ENCODE assay signal across 8 mouse cellular contexts in the genomic region with DNA sequence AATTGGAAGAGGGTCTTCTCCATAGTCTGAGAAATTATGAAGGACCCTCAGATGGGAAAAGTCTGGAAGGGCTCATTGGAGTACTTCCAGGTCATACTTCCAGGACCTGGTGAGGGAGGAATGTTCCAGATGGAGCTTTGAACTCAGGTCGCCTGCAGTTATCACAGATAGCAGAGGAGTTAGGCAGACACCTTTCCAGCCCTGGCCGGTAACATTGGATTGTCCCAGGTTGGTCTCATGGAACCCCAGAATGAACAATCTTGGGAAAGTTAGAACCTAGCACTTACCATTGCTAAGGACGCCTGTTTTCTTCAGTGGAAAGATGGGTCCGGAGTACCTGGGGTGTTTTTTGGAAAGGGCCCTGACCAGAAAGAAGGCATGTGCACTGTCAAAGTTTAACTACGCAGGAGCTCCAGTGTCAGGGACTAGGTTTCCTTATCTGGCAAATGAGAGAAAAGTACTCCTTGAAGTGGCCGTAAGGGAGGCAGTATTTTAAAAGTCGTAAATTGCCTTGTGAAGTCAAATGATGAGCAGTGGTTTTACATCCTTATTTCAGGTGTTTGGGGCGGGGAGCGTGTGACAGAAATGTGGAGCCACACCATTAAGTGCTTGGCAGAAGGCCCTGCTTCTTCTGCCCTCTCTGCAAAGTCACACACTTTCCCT. TPM values are rescaled to one million over a fixed set of nuclear protein-coding genes. Genes with fewer than 3 reads are reported as not detected.
DNase-seq lines count a peak whose midpoint lies in the region; ATAC-seq and TF ChIP-seq lines count a peak whose summit lies in the region.

No protein-coding gene starts in this region.

- no peak for TF ChIP-seq POLR2A in limb, embryonic 14.5 days (IDR thresholded peaks at IDR 0.05; ENCODE audit: borderline replicate concordance, extremely low read depth, insufficient read depth, insufficient read length)

- H3K4me1 ChIP-seq in kidney, embryonic 14.5 days (ENCODE audit: control insufficient read depth, insufficient read depth, low read length): peaks cover 14% of the 10 kb centered on the region
- peaks cover 21% of the 10 kb centered on the region for H3K4me1 ChIP-seq in forebrain, embryonic 13.5 days
- peaks cover 11% of the 10 kb centered on the region for H3K4me1 ChIP-seq in limb, embryonic 14.5 days (ENCODE audit: control insufficient read depth, insufficient read depth, low read length)
- H3K4me1 ChIP-seq in neural tube, embryonic 13.5 days (replicated peaks): peaks cover 13% of the 10 kb centered on the region

- peaks cover 33% of the 10 kb centered on the region for H3K36me3 ChIP-seq in kidney, embryonic 14.5 days (ENCODE audit: control insufficient read depth, insufficient read depth, low read length)
- H3K36me3 ChIP-seq in forebrain, embryonic 13.5 days (ENCODE audit: poor library complexity, severe bottlenecking): peaks cover 23% of the 10 kb centered on the region
- H3K36me3 ChIP-seq in limb, embryonic 14.5 days (ENCODE audit: control insufficient read depth, insufficient read depth, low read length): peaks cover 30% of the 10 kb centered on the region
- peaks cover 17% of the 10 kb centered on the region for H3K36me3 ChIP-seq in neural tube, embryonic 13.5 days

- WGBS in kidney, embryonic 14.5 days: 37% methylated on average over 9 of the region's 9 CpGs
- WGBS in forebrain, embryonic 13.5 days: 64% methylated on average over 9 of the region's 9 CpGs
- whole genome bisulfite sequencing in limb, embryonic 14.5 days: 50% methylated on average over 9 of the region's 9 CpGs
- WGBS in neural tube, embryonic 13.5 days: 56% methylated on average over 9 of the region's 9 CpGs

- peak overlapping the region; percentile 67; the same call in 1 of the 2 replicates for H3K9ac ChIP-seq in kidney, embryonic 14.5 days (ENCODE audit: low read depth, low read length)
- H3K9ac ChIP-seq in forebrain, embryonic 13.5 days: peak overlapping the region; percentile 77
- peak overlapping the region; percentile 84 for H3K9ac ChIP-seq in limb, embryonic 14.5 days (ENCODE audit: low read depth, low read length, severe bottlenecking)
- H3K9ac ChIP-seq in neural tube, embryonic 13.5 days: peak overlapping the region; percentile 75

- no peak for ATAC-seq in kidney, embryonic 14.5 days (ENCODE audit: low FRiP score, low TSS enrichment)
- ATAC-seq in forebrain, embryonic 13.5 days: no peak
- no peak for ATAC-seq in limb, embryonic 14.5 days (ENCODE audit: low FRiP score, low read depth)
- no peak for ATAC-seq in neural tube, embryonic 13.5 days (ENCODE audit: low read depth)

- no peaks in the 10 kb centered on the region for H3K9me3 ChIP-seq in kidney, embryonic 14.5 days (ENCODE audit: control insufficient read depth, low read length)
- H3K9me3 ChIP-seq in forebrain, embryonic 13.5 days (replicated peaks): no peaks in the 10 kb centered on the region
- H3K9me3 ChIP-seq in limb, embryonic 14.5 days (ENCODE audit: control insufficient read depth, low read length): no peaks in the 10 kb centered on the region
- no peaks in the 10 kb centered on the region for H3K9me3 ChIP-seq in neural tube, embryonic 13.5 days

- no peaks in the 10 kb centered on the region for H3K27me3 ChIP-seq in kidney, embryonic 14.5 days (ENCODE audit: control insufficient read depth, insufficient read depth, low read length)
- H3K27me3 ChIP-seq in forebrain, embryonic 13.5 days: 0 out of 2 replicates have a peak, but pooled peaks cover 3% of the 10 kb centered on the region
- no peaks in the 10 kb centered on the region for H3K27me3 ChIP-seq in limb, embryonic 14.5 days (ENCODE audit: control insufficient read depth, insufficient read depth, low read length)
- H3K27me3 ChIP-seq in neural tube, embryonic 13.5 days: 0 out of 2 replicates have a peak, but pooled peaks cover 6% of the 10 kb centered on the region

- peak overlapping the region; percentile 66 for H3K4me3 ChIP-seq in kidney, embryonic 14.5 days (ENCODE audit: low read length)
- H3K4me3 ChIP-seq in forebrain, embryonic 13.5 days: peak overlapping the region; percentile 68
- H3K4me3 ChIP-seq in limb, embryonic 14.5 days (replicated peaks; ENCODE audit: low read length): peak overlapping the region; percentile 77
- H3K4me3 ChIP-seq in neural tube, embryonic 13.5 days: peak overlapping the region; percentile 71

- peak overlapping the region; percentile 74 for H3K4me2 ChIP-seq in kidney, embryonic 14.5 days (replicated peaks; ENCODE audit: low read depth, low read length)
- peak overlapping the region; percentile 84 for H3K4me2 ChIP-seq in forebrain, embryonic 13.5 days
- peak overlapping the region; percentile 63 for H3K4me2 ChIP-seq in limb, embryonic 14.5 days (replicated peaks; ENCODE audit: low read depth, low read length, severe bottlenecking)
- peak overlapping the region; percentile 74 for H3K4me2 ChIP-seq in neural tube, embryonic 13.5 days

- no peak for DNase-seq in kidney, postnatal 10 days
- DNase-seq in limb, embryonic 14.5 days (ENCODE audit: low spot score): no peak
- no peak for DNase-seq in layer of hippocampus, postnatal 10 days (ENCODE audit: low spot score in 2 of 2)
- no peak for DNase-seq in ovary, postnatal 36 days (ENCODE audit: low spot score)
- DNase-seq in T-cell, adult 2 months (ENCODE audit: low spot score): no peak

- no peak overlapping the region for H3K27ac ChIP-seq in kidney, embryonic 14.5 days (ENCODE audit: low read depth, low read length)
- H3K27ac ChIP-seq in forebrain, embryonic 13.5 days: no peak overlapping the region
- no peak overlapping the region for H3K27ac ChIP-seq in limb, embryonic 14.5 days (replicated peaks; ENCODE audit: low read depth, low read length)
- no peak overlapping the region; the same call in 1 of the 2 replicates for H3K27ac ChIP-seq in neural tube, embryonic 13.5 days (replicated peaks)

RNA-seq across cellular contexts. Expression of a gene that starts 1.1 kb away (rescaled TPM):
- polyA plus RNA-seq in kidney, embryonic 14.5 days (2014; fragmentation: Nextera tagmentation; extraction: Ambion mirVana): 88.3 and 112 TPM in 2 replicates
- 47.9 and 50.3 TPM in 2 replicates for polyA plus RNA-seq in forebrain, embryonic 13.5 days (2015; fragmentation: Nextera tagmentation; extraction: Ambion mirVana)
- polyA plus RNA-seq in limb, embryonic 14.5 days (2012; rRNA removed): 35.9 and 49.2 TPM in 2 replicates
- 68.6 and 70.9 TPM in 2 replicates for polyA plus RNA-seq in limb, embryonic 14.5 days (2014; fragmentation: Nextera tagmentation; extraction: Ambion mirVana)
- 33.2 and 41.5 TPM in 2 replicates for polyA plus RNA-seq in neural tube, embryonic 13.5 days (2015; fragmentation: Nextera tagmentation; extraction: Ambion mirVana)
- 10 to 100 TPM; 48.2 to 51.6 TPM for total RNA-seq in layer of hippocampus, postnatal 10 days (2021)

RNA-seq across cellular contexts. Expression of a gene that starts 25.8 kb away (rescaled TPM):
- 265 and 309 TPM in 2 replicates for polyA plus RNA-seq in kidney, embryonic 14.5 days (2014; fragmentation: Nextera tagmentation; extraction: Ambion mirVana)
- 318 and 344 TPM in 2 replicates for polyA plus RNA-seq in forebrain, embryonic 13.5 days (2015; fragmentation: Nextera tagmentation; extraction: Ambion mirVana)
- polyA plus RNA-seq in limb, embryonic 14.5 days (2012; rRNA removed): 102 and 125 TPM in 2 replicates
- 234 and 242 TPM in 2 replicates for polyA plus RNA-seq in limb, embryonic 14.5 days (2014; fragmentation: Nextera tagmentation; extraction: Ambion mirVana)
- 261 and 272 TPM in 2 replicates for polyA plus RNA-seq in neural tube, embryonic 13.5 days (2015; fragmentation: Nextera tagmentation; extraction: Ambion mirVana)
- 10 to 100 TPM; 80.0 to 83.5 TPM for total RNA-seq in layer of hippocampus, postnatal 10 days (2021)

RNA-seq across cellular contexts. Expression of a gene that starts 40.7 kb away (rescaled TPM):
- polyA plus RNA-seq in kidney, embryonic 14.5 days (2014; fragmentation: Nextera tagmentation; extraction: Ambion mirVana): not detected in 2 replicates
- not detected in 2 replicates for polyA plus RNA-seq in forebrain, embryonic 13.5 days (2015; fragmentation: Nextera tagmentation; extraction: Ambion mirVana)
- polyA plus RNA-seq in limb, embryonic 14.5 days (2012; rRNA removed): not detected in 2 replicates
- not detected in 2 replicates for polyA plus RNA-seq in limb, embryonic 14.5 days (2014; fragmentation: Nextera tagmentation; extraction: Ambion mirVana)
- 0.63 TPM in 1 of 2 replicates, not detected in the other for polyA plus RNA-seq in neural tube, embryonic 13.5 days (2015; fragmentation: Nextera tagmentation; extraction: Ambion mirVana)
- not detected for total RNA-seq in layer of hippocampus, postnatal 10 days (2021)

RNA-seq across cellular contexts. Expression of a gene that starts 44.2 kb away (rescaled TPM):
- polyA plus RNA-seq in kidney, embryonic 14.5 days (2014; fragmentation: Nextera tagmentation; extraction: Ambion mirVana): 134 and 146 TPM in 2 replicates
- polyA plus RNA-seq in forebrain, embryonic 13.5 days (2015; fragmentation: Nextera tagmentation; extraction: Ambion mirVana): 99.7 and 106 TPM in 2 replicates
- polyA plus RNA-seq in limb, embryonic 14.5 days (2012; rRNA removed): 60.0 and 64.5 TPM in 2 replicates
- 92.9 and 96.1 TPM in 2 replicates for polyA plus RNA-seq in limb, embryonic 14.5 days (2014; fragmentation: Nextera tagmentation; extraction: Ambion mirVana)
- polyA plus RNA-seq in neural tube, embryonic 13.5 days (2015; fragmentation: Nextera tagmentation; extraction: Ambion mirVana): 124 and 136 TPM in 2 replicates
- total RNA-seq in layer of hippocampus, postnatal 10 days (2021): 10 to 100 TPM; 95.6 to 98.3 TPM
